Mouse (Mus musculus) kidney, adult 2 months (tissue): ENCODE data around the gene Pbx4. TPM values are rescaled to one million over a fixed set of nuclear protein-coding genes. Genes with fewer than 3 reads are reported as not detected.

Experiments used
- DNase-seq: peaks from one replicate; pipeline ENCODE4 v3.0.0; 2021
- H3K27ac ChIP-seq: fragments of 200-500 bp; 2 replicates; pipeline ENCODE4 v1.5.1; 2012; ENCODE audit warnings: low read depth, low read length, control low read depth, inconsistent platforms; ENCODE audit not compliant: insufficient read depth
- H3K27me3 ChIP-seq: fragments of 200-500 bp; replicated peaks from 2 replicates; pipeline ENCODE4 v1.6.1; 2012; ENCODE audit warnings: mild to moderate bottlenecking, moderate library complexity, low read length, inconsistent platforms; ENCODE audit not compliant: control insufficient read depth, insufficient read depth
- H3K36me3 ChIP-seq: fragments of 200-500 bp; 2 replicates; pipeline ENCODE4 v1.6.1; 2012; ENCODE audit warnings: mild to moderate bottlenecking, moderate library complexity, low read length, inconsistent platforms; ENCODE audit not compliant: control insufficient read depth, insufficient read depth
- H3K4me1 ChIP-seq: fragments of 200-500 bp; 2 replicates; pipeline ENCODE4 v1.6.1; 2011; ENCODE audit warnings: low read length; ENCODE audit not compliant: control insufficient read depth, insufficient read depth
- H3K4me3 ChIP-seq: fragments of 200-500 bp; 2 replicates; pipeline ENCODE4 v1.5.1; 2011; ENCODE audit warnings: mild to moderate bottlenecking, low read depth, low read length, control low read depth; ENCODE audit not compliant: insufficient read depth
- CTCF ChIP-seq: fragments of 200-500 bp; conservative IDR thresholded peaks from 2 replicates; pipeline ENCODE4 v1.5.1; 2011; ENCODE audit warnings: low read depth, mild to moderate bottlenecking, control low read depth, low read length, moderate library complexity, mixed read lengths; ENCODE audit not compliant: insufficient read depth, insufficient read length
- POLR2A ChIP-seq: fragments of 200-500 bp; IDR thresholded peaks from one replicate; pipeline ENCODE4 v1.6.1; 2011; ENCODE audit warnings: low read depth, low read length, control low read depth
- WGBS: fragments of 180-500 bp; shearing (Covaris S2); methylation state at CpG from one replicate; pipeline ENCODE4 v1.1.7; 2018; 5-methylcytosine and 5-hydroxymethylcytosine counted together
- polyA plus RNA-seq: library from polyadenylated mRNA; depleted of rRNA; stranded (reverse); fragments of >200 nt; gene quantifications from 2 replicates; pipeline ENCODE4 v1.2.3, GENCODE M21; 2012

Gene Pbx4
- polyA plus RNA-seq, 1 experiment, result 3.6 TPM

DNA sequence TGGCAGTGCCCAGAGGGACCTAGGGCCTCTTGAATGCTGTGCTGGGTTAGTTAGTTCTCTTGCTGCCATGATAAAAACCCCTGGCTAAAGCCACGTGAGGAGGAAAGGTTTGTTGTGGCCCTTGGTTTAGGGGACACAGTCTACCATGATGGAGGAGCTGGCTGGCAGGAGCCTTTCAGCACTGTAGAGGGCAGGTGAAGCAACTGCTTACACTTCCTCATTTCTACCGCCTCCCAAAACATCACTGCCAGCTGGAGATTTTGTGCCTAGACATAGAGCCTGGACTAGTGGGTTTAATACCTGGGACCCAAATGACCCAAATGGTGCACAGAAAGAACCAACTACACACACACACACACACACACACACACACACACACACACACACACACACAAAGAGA is 29.0 kb downstream of the Pbx4 start:
- 77% methylated on average over 2 of the region's 2 CpGs for WGBS
- TF ChIP-seq CTCF (no peak), POLR2A (no peak)
- Histone ChIP-seq H3K4me3 (no peak overlapping the region), H3K4me1 (no peaks in the 10 kb centered on the region), H3K27me3 (no peaks in the 10 kb centered on the region), H3K36me3 (no peaks in the 10 kb centered on the region), H3K27ac (no peak overlapping the region)
- no peak for DNase-seq

DNA sequence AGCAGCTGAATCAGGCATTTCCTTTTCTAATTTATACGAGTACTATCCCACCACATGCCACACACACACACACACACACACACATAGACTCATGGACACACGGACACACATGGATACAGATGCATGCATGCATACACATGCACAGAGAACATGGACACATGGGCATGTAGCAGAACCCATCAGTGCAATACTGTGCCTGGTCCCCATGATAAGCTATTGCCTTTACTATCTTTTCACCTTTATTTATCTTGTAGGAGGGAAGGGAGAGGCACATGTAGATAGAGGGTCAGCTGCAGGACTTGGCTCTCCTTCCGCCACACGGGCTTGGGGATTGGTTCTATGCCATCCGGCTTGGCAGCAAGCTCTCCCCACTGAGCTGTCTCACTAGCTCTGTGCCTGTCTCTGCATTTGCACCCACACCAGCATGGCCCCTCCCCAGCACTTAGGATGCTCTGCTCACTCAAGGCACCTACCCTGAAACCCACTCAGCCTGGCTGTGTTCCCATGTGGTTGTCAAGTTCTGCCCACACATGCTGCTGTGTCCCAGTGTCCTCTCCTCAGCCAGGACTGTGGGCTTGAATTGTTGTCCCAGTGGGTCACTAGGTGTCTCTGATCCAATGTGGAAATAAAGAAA is 31.2 kb downstream of the Pbx4 start:
- 93% methylated on average over 5 of the region's 5 CpGs for WGBS
- Histone ChIP-seq H3K4me3 (no peak overlapping the region), H3K36me3 (no peaks in the 10 kb centered on the region), H3K27me3 (no peaks in the 10 kb centered on the region), H3K27ac (no peak overlapping the region), H3K4me1 (peaks cover 7% of the 10 kb centered on the region; the same call in 1 of the 2 replicates)
- DNase-seq, result no peak
- TF ChIP-seq CTCF (no peak), POLR2A (no peak)

DNA sequence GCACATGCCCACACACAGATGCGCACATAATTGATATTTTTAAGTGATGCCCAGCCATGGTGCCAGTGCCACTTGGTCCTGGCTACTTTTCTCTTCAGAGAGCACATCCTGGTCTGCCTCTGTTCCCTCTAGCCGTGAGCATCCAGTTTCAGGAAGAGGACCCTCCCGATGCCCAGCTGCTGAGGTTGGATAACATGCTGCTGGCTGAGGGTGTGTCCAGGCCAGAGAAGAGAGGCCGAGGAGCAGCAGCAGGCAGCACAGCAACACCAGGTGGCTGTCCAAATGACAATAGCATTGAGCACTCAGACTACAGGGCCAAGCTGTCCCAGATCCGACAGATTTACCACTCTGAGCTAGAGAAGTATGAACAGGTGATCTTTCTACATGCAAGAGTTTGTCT is 31.9 kb downstream of the Pbx4 start:
- no peak for DNase-seq
- 59% methylated on average over 5 of the region's 5 CpGs for WGBS
- H3K27me3 ChIP-seq, result no peaks in the 10 kb centered on the region
- TF ChIP-seq POLR2A, result no peak
- no peak for TF ChIP-seq CTCF
- no peaks in the 10 kb centered on the region for H3K36me3 ChIP-seq
- H3K27ac ChIP-seq, result no peak overlapping the region
- H3K4me1 ChIP-seq, result peaks cover 7% of the 10 kb centered on the region; the same call in 1 of the 2 replicates
- H3K4me3 ChIP-seq, result no peak overlapping the region

DNA sequence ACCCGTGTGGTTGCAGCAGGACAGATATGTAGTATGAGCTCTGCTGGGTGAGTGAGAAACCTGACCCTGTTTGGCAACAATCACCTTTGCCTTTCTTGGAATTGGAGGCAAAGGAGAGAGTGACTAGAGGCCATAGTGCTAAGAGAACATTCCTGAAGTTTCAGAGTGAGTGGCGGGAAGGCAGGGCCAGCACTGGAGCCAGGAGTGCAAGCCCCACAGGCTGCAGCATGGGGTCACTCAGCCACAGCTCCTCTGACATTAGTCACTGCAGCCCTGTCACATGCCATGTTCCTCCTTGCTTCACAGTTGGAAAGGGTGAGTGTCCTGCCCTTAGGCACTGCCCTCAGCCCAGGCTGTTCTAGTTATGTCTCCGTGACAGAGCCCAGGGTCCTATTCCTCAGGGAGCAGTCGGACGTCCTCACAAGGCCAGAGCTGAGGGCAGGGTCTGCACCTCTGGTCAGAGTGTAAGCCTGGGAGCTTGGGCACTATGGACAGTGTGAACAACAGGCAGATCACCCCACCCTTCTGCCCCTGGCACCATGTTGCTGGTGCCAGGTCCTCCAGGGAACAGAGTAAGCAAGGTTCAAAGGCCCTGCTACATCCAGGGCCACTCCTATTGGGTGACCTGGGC is 35.5 kb downstream of the Pbx4 start:
- H3K27ac ChIP-seq, result no peak overlapping the region
- H3K36me3 ChIP-seq, result no peaks in the 10 kb centered on the region
- peak; percentile 72 for DNase-seq
- peaks cover 7% of the 10 kb centered on the region; the same call in 1 of the 2 replicates for H3K4me1 ChIP-seq
- TF ChIP-seq POLR2A (no peak), CTCF (no peak)
- 59% methylated on average over 5 of the region's 5 CpGs for WGBS
- no peaks in the 10 kb centered on the region for H3K27me3 ChIP-seq
- no peak overlapping the region for H3K4me3 ChIP-seq

DNA sequence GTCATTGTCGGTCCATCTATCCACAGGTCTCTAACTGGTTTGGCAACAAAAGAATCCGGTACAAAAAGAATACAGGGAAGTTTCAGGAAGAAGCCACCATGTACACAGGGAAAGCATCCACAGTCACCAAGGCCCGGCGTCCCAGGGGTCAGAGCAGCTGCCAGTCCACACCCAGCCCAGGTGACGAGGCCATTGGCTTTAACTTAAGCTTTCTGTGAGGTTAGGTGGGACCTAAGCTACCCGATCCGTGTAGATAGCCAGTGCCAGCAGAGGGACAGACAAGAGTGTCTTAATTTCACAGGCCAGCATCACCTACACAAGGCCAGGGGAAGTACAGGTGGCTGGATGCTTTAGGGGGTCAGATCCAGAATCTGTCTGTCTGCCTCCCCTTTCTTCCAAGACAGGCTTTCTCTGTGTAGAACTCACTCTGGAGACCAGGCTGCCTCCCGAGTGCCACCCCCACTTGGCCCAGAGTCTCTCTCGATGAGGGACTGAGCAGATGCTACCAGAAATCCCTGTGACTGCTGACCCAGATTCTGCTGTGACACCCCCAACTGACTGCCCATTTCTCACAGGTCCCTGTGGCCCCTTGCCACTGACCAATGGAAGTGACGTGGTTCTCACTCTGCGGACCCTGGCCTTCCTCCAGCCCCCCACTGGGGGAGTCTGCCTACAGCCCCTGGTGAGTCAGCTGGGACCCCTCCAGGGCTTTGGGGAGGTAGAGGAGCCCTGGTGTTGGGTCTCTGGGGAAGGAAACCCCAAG is 37.9 kb downstream of the Pbx4 start:
- Histone ChIP-seq H3K36me3 (no peaks in the 10 kb centered on the region), H3K4me3 (no peak overlapping the region), H3K4me1 (peaks cover 7% of the 10 kb centered on the region; the same call in 1 of the 2 replicates), H3K27ac (no peak overlapping the region), H3K27me3 (no peaks in the 10 kb centered on the region)
- DNase-seq, result no peak
- TF ChIP-seq POLR2A (no peak), CTCF (no peak)
- WGBS, result 88% methylated on average over 11 of the region's 11 CpGs

DNA sequence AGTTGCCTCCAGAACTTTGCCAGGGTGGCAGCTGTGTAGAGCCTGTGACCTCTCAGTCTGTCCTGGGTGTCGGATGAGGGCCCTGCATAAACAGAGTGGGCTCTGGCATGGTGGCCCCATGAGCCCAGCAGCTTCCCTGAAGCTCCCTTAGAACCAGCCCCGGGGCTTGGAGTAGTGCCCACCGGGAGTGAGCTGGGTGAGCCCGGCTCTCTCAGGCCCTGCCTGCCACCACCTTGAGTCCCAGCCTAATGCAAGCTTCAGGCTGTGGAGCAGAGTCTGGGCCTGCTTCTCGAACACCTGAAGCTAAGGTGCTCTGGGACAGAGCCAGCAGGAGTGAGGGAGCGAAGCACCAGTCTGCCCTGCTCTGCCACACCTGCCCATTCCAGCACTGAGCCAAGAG is 38.6 kb downstream of the Pbx4 start:
- H3K36me3 ChIP-seq, result no peaks in the 10 kb centered on the region
- no peaks in the 10 kb centered on the region for H3K27me3 ChIP-seq
- no peak for DNase-seq
- peaks cover 7% of the 10 kb centered on the region; the same call in 1 of the 2 replicates for H3K4me1 ChIP-seq
- H3K27ac ChIP-seq, result no peak overlapping the region
- H3K4me3 ChIP-seq, result no peak overlapping the region
- TF ChIP-seq POLR2A, result no peak
- no peak for TF ChIP-seq CTCF
- 81% methylated on average over 6 of the region's 6 CpGs for WGBS

DNA sequence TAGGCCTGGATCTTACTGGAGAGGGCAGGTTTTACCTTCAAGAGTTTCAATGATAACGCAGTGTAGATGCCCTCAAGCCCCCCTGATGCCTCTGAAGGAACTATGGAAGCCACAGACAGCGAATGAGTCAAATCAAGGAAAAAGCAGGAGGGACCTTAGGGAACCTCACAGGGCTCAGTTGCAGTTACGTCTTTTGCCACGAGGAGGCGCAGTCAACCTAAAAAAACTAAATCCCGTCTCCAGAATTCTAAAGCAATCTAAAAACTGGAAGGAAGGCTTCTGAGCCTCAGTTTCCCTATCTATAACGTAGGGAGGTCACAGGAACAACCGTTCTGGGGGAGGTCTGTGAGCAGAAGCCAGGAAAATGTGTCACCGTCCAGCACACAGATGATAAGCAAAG is 41.9 kb downstream of the Pbx4 start:
- H3K4me1 ChIP-seq, result no peaks in the 10 kb centered on the region
- H3K36me3 ChIP-seq, result no peaks in the 10 kb centered on the region
- H3K4me3 ChIP-seq, result no peak overlapping the region
- peak; percentile 58 for DNase-seq
- no peaks in the 10 kb centered on the region for H3K27me3 ChIP-seq
- 11% methylated on average over 9 of the region's 9 CpGs for WGBS
- no peak for TF ChIP-seq POLR2A
- peak; percentile 75 for TF ChIP-seq CTCF
- no peak overlapping the region for H3K27ac ChIP-seq
